Mouse (Mus musculus): Measurements from ENCODE around the gene Tnfrsf1b. TPM values are rescaled to one million over a fixed set of nuclear protein-coding genes. Genes with fewer than 3 reads are reported as not detected.
A peak's percentile ranks its signal among the peaks of the same experiment; 100 is the strongest.

Tnfrsf1b gene
- polyA plus RNA-seq, 1 experiment from 2014 or later = 2.7 TPM

DNA sequence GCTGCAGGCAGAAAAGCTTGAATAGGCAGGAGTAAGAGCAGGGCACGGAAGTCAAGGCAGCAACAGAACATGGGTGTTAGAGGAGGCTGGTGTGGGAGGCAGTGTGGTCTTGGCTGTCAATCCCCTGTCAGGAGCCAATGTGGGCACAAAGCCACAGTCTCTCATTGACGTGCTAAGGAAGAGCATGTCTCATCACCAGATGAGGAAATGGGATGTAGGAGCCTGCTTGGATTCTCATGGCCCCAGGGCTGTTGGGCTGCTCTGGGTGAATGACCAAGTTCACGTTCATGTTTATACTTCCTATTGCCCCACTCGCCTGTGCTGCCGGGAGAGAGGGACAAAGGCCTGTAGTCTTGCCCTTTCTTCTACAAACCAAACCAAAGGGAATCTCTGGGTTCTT lies 28.8 kb downstream of the Tnfrsf1b start:
- DNase-seq (no peak), ATAC-seq (ENCODE audit: low FRiP score, low TSS enrichment) (no peak)
- 0 out of 2 replicates have a peak, but pooled peaks cover 5% of the 10 kb centered on the region for H3K4me1 ChIP-seq (ENCODE audit: control insufficient read depth, insufficient read depth, low read length)
- H3K4me3 ChIP-seq (replicated peaks; ENCODE audit: low read depth, low read length) = no peak overlapping the region
- no peaks in the 10 kb centered on the region for H3K27me3 ChIP-seq (ENCODE audit: control insufficient read depth, insufficient read depth, low read length)
- no peak overlapping the region for H3K4me2 ChIP-seq (ENCODE audit: low read length)
- H3K9ac ChIP-seq (replicated peaks; ENCODE audit: low read length) = no peak overlapping the region
- no peak overlapping the region for H3K27ac ChIP-seq (replicated peaks; ENCODE audit: low read depth, low read length)
- no peaks in the 10 kb centered on the region for H3K9me3 ChIP-seq (ENCODE audit: control insufficient read depth, low read length)
- 64% methylated on average over 5 of the region's 5 CpGs for WGBS
- no peaks in the 10 kb centered on the region for H3K36me3 ChIP-seq (ENCODE audit: control insufficient read depth, insufficient read depth, low read length)

DNA sequence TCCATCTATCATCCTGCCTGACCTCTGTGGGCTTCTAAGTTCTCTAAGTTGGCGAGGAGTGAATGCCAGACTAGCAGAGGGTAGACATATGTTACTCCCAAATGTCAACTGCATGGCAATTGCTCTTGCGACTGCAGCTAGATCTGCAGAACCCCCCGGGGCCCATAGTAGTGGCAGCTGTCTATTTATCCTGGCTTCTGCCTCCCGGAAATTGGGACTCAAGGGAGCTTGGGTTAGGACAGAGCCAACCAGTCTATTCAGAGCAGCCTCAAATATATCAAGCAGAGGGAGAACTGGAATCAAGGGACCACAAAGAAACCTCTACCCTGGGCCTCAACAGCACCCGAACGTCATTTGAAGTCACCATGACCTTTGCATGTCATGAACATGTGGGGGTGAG lies 29.6 kb downstream of the Tnfrsf1b start:
- Histone ChIP-seq H3K4me1 (ENCODE audit: control insufficient read depth, insufficient read depth, low read length) (0 out of 2 replicates have a peak, but pooled peaks cover 5% of the 10 kb centered on the region), H3K4me3 (replicated peaks; ENCODE audit: low read depth, low read length) (no peak overlapping the region), H3K9me3 (ENCODE audit: control insufficient read depth, low read length) (no peaks in the 10 kb centered on the region), H3K27me3 (ENCODE audit: control insufficient read depth, insufficient read depth, low read length) (no peaks in the 10 kb centered on the region), H3K27ac (replicated peaks; ENCODE audit: low read depth, low read length) (no peak overlapping the region), H3K9ac (replicated peaks; ENCODE audit: low read length) (no peak overlapping the region), H3K36me3 (ENCODE audit: control insufficient read depth, insufficient read depth, low read length) (no peaks in the 10 kb centered on the region), H3K4me2 (ENCODE audit: low read length) (no peak overlapping the region)
- 82% methylated on average over 6 of the region's 6 CpGs for WGBS
- DNase-seq (no peak), ATAC-seq (ENCODE audit: low FRiP score, low TSS enrichment) (no peak)

DNA sequence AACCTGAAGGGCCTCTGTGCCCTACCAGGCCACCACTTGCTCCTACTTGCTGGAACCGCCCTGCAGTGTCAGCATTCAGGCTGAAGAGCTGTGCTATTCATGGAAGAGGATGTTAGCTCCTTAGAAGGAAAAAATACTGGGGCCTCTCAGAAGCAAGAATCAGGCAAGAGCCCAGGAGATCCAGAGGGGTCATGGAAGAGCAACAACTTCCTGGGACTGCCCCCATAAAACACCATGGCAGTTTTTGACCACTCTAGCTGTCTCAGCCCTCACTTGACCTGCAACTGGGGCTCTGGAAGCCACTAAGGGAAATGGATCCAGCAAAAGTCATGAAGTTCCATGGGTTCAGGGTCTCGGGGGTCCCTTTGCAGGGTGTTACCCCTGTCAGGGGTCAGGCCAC lies 31.3 kb downstream of the Tnfrsf1b start:
- no peaks in the 10 kb centered on the region for H3K9me3 ChIP-seq (ENCODE audit: control insufficient read depth, low read length)
- no peak overlapping the region for H3K4me3 ChIP-seq (replicated peaks; ENCODE audit: low read depth, low read length)
- ATAC-seq (ENCODE audit: low FRiP score, low TSS enrichment) (no peak), DNase-seq (no peak)
- no peaks in the 10 kb centered on the region for H3K27me3 ChIP-seq (ENCODE audit: control insufficient read depth, insufficient read depth, low read length)
- no peak overlapping the region for H3K9ac ChIP-seq (replicated peaks; ENCODE audit: low read length)
- 0 out of 2 replicates have a peak, but pooled peaks cover 5% of the 10 kb centered on the region for H3K4me1 ChIP-seq (ENCODE audit: control insufficient read depth, insufficient read depth, low read length)
- 83% methylated on average over 2 of the region's 2 CpGs for WGBS
- H3K4me2 ChIP-seq (ENCODE audit: low read length) = no peak overlapping the region
- no peaks in the 10 kb centered on the region for H3K36me3 ChIP-seq (ENCODE audit: control insufficient read depth, insufficient read depth, low read length)
- no peak overlapping the region for H3K27ac ChIP-seq (replicated peaks; ENCODE audit: low read depth, low read length)

DNA sequence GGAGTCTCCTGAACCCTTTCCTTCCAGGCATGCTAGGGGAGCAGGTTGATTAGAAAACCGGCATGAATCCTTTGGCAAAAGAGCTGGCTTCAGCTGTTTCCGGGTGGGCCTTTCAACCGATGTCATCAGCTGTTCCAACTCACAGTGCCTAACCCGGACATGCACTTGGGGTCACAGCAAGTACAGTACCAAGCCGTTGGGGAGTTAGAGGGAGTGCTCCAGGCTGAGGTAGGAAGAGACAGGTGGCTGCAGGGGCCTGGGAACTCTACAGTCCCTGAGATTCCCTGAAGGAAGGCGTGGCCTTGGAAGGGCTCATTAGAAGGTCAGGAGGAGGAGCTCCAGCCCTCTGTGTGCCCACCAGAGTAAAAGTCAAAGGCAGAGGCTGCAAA lies 31.9 kb downstream of the Tnfrsf1b start:
- 0 out of 2 replicates have a peak, but pooled peaks cover 5% of the 10 kb centered on the region for H3K4me1 ChIP-seq (ENCODE audit: control insufficient read depth, insufficient read depth, low read length)
- H3K9me3 ChIP-seq (ENCODE audit: control insufficient read depth, low read length) = no peaks in the 10 kb centered on the region
- ATAC-seq (ENCODE audit: low FRiP score, low TSS enrichment) (peak; percentile 15; the same call in 1 of the 2 replicates), DNase-seq (no peak)
- H3K36me3 ChIP-seq (ENCODE audit: control insufficient read depth, insufficient read depth, low read length) = no peaks in the 10 kb centered on the region
- H3K9ac ChIP-seq (replicated peaks; ENCODE audit: low read length) = no peak overlapping the region
- 0 out of 2 replicates have a peak overlapping the region, but pooled peaks have one; percentile 17 for H3K27ac ChIP-seq (replicated peaks; ENCODE audit: low read depth, low read length)
- H3K4me2 ChIP-seq (ENCODE audit: low read length) = no peak overlapping the region
- H3K4me3 ChIP-seq (replicated peaks; ENCODE audit: low read depth, low read length) = no peak overlapping the region
- WGBS = 52% methylated on average over 6 of the region's 6 CpGs
- no peaks in the 10 kb centered on the region for H3K27me3 ChIP-seq (ENCODE audit: control insufficient read depth, insufficient read depth, low read length)

DNA sequence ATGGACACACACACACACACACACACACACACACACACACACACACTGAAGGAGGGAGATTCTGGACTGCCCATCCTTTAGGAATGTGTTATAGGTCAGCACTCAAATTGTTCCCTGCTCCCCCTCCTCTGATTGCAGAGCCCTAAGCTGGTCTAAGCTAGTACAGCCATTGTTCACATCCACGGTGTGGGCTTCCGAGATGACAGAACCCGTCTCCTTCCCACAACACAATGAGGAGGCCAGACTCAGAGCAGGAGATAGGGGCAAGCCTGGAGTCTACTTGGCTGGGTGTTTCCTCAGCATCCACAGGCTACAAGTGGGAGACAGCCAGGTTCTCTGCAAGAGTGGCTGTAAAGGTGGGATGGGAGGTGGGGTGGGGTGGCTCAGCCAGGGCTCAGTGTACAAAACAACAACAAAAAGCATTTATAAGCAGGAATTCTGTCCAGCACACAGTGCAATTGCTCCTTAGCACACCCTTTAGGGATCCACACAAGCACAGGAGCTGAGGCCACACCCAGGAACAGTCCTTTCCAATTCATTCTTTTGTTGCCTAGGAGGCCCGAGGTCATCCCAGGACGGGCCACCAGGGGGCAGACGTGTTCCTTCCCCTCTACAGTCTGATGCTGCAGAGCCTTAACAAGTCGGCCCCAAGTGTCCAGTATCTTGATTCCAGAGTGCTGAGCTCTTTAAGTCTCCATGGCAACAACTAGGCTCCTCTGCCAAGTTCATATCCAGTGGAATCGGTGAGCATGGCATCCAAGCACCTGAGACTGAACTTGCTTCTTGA lies 32.5 kb downstream of the Tnfrsf1b start:
- Histone ChIP-seq H3K36me3 (ENCODE audit: control insufficient read depth, insufficient read depth, low read length) (no peaks in the 10 kb centered on the region), H3K27ac (replicated peaks; ENCODE audit: low read depth, low read length) (peak overlapping the region; percentile 17; the same call in 1 of the 2 replicates), H3K9ac (replicated peaks; ENCODE audit: low read length) (no peak overlapping the region), H3K9me3 (ENCODE audit: control insufficient read depth, low read length) (no peaks in the 10 kb centered on the region), H3K4me2 (ENCODE audit: low read length) (no peak overlapping the region), H3K4me1 (ENCODE audit: control insufficient read depth, insufficient read depth, low read length) (0 out of 2 replicates have a peak, but pooled peaks cover 5% of the 10 kb centered on the region), H3K27me3 (ENCODE audit: control insufficient read depth, insufficient read depth, low read length) (no peaks in the 10 kb centered on the region), H3K4me3 (replicated peaks; ENCODE audit: low read depth, low read length) (no peak overlapping the region)
- DNase-seq (peak; percentile 90), ATAC-seq (ENCODE audit: low FRiP score, low TSS enrichment) (peak; percentile 73)
- WGBS = 29% methylated on average over 8 of the region's 8 CpGs

DNA sequence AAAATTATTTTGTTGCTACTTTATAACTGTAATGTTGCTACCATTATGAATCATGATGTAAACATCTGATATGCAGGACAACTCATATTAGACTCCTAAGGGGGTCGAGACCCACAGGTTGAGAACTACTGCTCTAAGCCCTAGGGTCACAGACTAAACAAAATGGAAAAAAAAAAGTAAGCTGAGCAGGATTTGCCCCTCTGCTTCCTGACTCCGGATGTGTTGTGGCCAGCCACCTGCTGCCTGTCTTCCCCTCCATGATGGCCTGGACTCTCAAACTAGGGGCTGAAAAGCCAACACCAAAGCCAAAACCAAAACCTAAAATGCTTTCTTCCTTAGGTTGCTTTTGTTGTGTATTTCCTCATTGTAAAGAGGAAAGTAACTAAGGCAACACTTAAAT lies 35.6 kb downstream of the Tnfrsf1b start:
- ATAC-seq (ENCODE audit: low FRiP score, low TSS enrichment) = no peak
- Histone ChIP-seq H3K4me1 (ENCODE audit: control insufficient read depth, insufficient read depth, low read length) (0 out of 2 replicates have a peak, but pooled peaks cover 5% of the 10 kb centered on the region), H3K9me3 (ENCODE audit: control insufficient read depth, low read length) (no peaks in the 10 kb centered on the region), H3K4me2 (ENCODE audit: low read length) (no peak overlapping the region), H3K9ac (replicated peaks; ENCODE audit: low read length) (no peak overlapping the region), H3K36me3 (ENCODE audit: control insufficient read depth, insufficient read depth, low read length) (no peaks in the 10 kb centered on the region), H3K27ac (replicated peaks; ENCODE audit: low read depth, low read length) (no peak overlapping the region), H3K27me3 (ENCODE audit: control insufficient read depth, insufficient read depth, low read length) (no peaks in the 10 kb centered on the region), H3K4me3 (replicated peaks; ENCODE audit: low read depth, low read length) (no peak overlapping the region)
- no peak for DNase-seq
- 80% methylated on average over 2 of the region's 2 CpGs for WGBS

DNA sequence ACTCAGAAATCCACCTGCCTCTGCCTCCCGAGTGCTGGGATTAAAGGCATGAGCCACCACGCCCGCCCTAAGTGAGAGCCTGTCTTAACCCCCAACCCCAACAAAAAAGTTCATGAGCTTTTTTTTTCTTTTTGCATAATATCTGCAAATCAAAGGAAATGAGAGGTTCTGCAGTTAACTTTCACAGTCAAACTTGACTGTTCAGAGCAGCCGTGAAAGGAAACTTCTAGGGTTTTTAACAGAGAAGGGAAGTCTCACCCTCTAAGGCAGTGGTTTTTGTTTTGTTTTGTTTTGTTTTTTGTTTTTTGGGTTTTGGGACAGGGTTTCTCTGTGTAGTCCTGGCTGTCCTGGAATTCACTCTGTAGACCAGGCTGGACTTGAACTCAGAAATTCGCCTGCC lies 36.1 kb downstream of the Tnfrsf1b start:
- H3K4me1 ChIP-seq (ENCODE audit: control insufficient read depth, insufficient read depth, low read length) = 0 out of 2 replicates have a peak, but pooled peaks cover 5% of the 10 kb centered on the region
- H3K4me3 ChIP-seq (replicated peaks; ENCODE audit: low read depth, low read length) = no peak overlapping the region
- DNase-seq = no peak
- WGBS = 91% methylated on average over 5 of the region's 5 CpGs
- H3K9ac ChIP-seq (replicated peaks; ENCODE audit: low read length) = no peak overlapping the region
- no peak for ATAC-seq (ENCODE audit: low FRiP score, low TSS enrichment)
- no peaks in the 10 kb centered on the region for H3K9me3 ChIP-seq (ENCODE audit: control insufficient read depth, low read length)
- no peaks in the 10 kb centered on the region for H3K36me3 ChIP-seq (ENCODE audit: control insufficient read depth, insufficient read depth, low read length)
- H3K4me2 ChIP-seq (ENCODE audit: low read length) = no peak overlapping the region
- H3K27me3 ChIP-seq (ENCODE audit: control insufficient read depth, insufficient read depth, low read length) = no peaks in the 10 kb centered on the region
- no peak overlapping the region for H3K27ac ChIP-seq (replicated peaks; ENCODE audit: low read depth, low read length)

DNA sequence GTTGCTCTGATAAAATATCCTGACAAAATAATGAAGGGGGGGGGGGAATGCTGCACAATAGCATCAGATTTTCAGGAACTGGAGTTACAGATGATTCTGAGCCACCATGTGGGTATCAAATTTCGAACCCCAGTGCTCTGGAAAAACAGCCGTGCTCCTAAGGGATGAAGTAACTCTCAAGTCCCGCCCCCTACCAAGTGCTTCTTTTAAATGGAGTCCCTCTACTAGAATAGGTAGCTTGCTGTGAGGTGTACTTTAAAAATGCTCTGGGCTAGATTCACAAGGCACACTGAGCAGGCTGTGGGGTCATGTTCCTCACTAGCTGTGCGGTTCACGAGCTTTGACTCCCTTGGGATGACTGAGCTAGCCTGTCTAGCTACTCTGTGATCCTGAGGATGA lies 37.0 kb downstream of the Tnfrsf1b start:
- no peak overlapping the region for H3K4me2 ChIP-seq (ENCODE audit: low read length)
- no peak overlapping the region for H3K27ac ChIP-seq (replicated peaks; ENCODE audit: low read depth, low read length)
- 0 out of 2 replicates have a peak, but pooled peaks cover 2% of the 10 kb centered on the region for H3K4me1 ChIP-seq (ENCODE audit: control insufficient read depth, insufficient read depth, low read length)
- no peaks in the 10 kb centered on the region for H3K36me3 ChIP-seq (ENCODE audit: control insufficient read depth, insufficient read depth, low read length)
- H3K27me3 ChIP-seq (ENCODE audit: control insufficient read depth, insufficient read depth, low read length) = no peaks in the 10 kb centered on the region
- no peak overlapping the region for H3K9ac ChIP-seq (replicated peaks; ENCODE audit: low read length)
- H3K4me3 ChIP-seq (replicated peaks; ENCODE audit: low read depth, low read length) = no peak overlapping the region
- no peaks in the 10 kb centered on the region for H3K9me3 ChIP-seq (ENCODE audit: control insufficient read depth, low read length)
- 47% methylated on average over 5 of the region's 5 CpGs for WGBS
- DNase-seq = no peak
- no peak for ATAC-seq (ENCODE audit: low FRiP score, low TSS enrichment)

Data from midbrain, embryonic 14.5 days (tissue).